Mouse (Mus musculus) thymus, postnatal 14 days (tissue): Measurements from ENCODE around the gene Scd2.
A peak's percentile ranks its signal among the peaks of the same experiment; 100 is the strongest.
"Not testable (repeated sequence)": the region's sequence is repeated elsewhere in the genome, so short reads cannot be mapped to it uniquely, and the experiment has no call there.

ENCODE experiments used
- DNase-seq: peaks from one replicate; pipeline ENCODE4 v3.0.0; 2021

The Scd2 gene

DNA sequence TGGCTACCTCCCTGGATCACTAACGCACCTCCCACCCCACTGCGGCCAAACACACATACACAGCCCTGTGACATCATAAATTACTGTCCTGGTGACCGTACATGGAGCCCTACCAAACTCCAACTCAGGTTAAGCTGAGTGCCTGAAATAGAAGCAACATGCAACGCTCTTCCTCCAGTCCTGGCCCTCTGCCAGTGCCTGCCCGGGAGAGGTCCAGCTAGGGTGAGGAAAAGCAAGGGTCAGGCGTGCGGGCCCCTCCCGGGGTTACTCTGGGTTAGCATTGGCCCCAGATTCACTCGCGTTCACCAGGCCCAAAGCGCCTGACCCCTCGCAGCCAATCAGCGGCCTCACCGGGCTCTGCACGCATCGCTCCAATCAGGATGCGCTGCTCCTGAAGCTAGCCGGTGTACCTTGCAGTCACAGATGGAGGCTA lies 20.9 kb downstream of the Scd2 start:
- peak; percentile 60 for DNase-seq

- no peak for DNase-seq
These were observed 21.5 kb downstream of the Scd2 start for GRCm38 (mm10) chr19:44314871-44315414.

DNA sequence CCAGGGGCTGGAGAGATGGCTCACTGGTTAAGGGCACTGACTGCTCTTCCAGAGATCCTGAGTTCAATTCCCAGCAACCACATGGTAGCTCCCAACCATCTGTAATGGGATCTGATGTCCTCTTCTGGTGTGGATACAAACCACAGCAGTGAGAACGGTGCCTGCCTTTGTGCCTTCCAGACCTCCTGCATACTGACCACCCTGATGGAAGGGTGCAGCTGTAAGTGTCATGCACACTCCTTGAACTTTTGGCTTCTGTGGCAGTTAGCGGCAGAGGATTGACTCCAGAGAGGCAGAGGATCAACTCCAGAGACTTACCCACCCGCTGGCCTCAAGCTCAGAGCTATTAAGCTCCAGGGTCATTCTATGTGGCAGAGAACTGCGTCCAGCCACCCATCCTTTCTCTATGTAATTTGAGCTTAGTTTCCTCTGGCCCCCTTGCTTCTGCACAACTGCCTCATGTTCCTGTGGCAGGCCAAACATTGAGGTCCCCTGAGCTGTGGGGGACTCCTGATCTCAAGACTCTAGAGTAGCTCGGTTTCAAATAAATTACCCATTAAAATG lies 23.4 kb downstream of the Scd2 start:
- DNase-seq, result no peak

GRCm38 (mm10) chr19:44317391-44317790 lies 23.9 kb downstream of the Scd2 start:
- DNase-seq, result no peak

DNA sequence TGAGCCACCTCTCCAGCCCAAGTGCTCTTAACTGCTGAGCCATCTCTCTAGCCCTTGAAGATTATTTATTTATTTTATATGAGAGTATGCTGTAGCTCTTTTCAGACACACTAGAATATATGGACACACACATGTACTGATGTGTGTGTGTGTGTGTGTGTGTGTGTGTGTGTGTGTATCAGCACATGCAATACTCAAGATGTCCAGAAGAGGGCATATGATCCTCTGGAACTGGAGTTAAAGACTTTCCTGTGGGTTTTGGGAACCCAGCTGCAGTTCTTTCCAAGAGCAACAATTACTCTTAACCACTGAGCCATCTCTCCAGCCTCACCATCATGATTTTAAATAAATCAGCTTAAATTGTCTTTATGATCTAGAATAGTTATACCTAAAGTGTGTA lies 25.1 kb downstream of the Scd2 start:
- DNase-seq, result no peak

- no peak for DNase-seq
These were observed 26.8 kb downstream of the Scd2 start for GRCm38 (mm10) chr19:44320316-44320715.

- DNase-seq, result no peak
These were observed 27.7 kb downstream of the Scd2 start for GRCm38 (mm10) chr19:44321201-44321600.

- DNase-seq, result no peak
These were observed 28.2 kb downstream of the Scd2 start for GRCm38 (mm10) chr19:44321631-44322030.

DNA sequence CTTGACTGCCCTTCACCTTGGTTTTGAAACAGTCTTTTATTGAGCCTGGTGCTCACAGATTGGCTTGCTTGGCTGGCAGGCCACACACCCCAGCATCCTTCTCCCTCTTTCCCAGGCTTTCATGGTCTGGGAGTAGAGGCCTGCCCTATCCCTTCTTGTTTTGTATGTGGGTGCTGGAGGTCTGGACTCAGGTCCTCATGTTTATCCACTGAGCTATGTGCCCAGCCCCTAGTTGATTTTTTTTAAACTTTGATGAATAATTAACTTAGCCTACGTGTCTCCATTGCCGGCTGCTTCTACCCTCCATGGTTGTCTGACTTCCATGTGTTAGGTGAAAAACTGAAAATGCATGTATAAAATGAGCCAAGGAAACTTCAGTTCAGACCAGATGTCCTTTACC lies 36.1 kb downstream of the Scd2 start:
- no peak for DNase-seq

DNA sequence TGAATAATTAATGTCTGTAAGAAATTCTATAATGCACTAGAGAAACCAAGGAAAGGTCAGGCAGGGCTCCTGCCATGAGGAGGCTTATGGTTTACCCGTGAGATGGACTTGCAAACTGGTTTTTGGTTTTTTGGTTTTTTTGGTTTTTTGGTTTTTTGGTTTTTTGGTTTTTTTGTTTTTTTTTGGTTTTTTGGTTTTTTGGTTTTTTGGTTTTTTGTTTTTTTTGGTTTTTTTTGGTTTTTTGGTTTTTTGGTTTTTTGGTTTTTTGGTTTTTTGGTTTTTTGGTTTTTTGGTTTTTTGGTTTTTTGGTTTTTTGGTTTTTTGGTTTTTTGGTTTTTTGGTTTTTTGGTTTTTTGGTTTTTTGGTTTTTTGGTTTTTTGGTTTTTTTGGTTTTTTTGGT lies 37.7 kb downstream of the Scd2 start:
- not testable (repeated sequence) for DNase-seq

- no peak for DNase-seq
These were observed 38.4 kb downstream of the Scd2 start for GRCm38 (mm10) chr19:44331911-44332310.

DNA sequence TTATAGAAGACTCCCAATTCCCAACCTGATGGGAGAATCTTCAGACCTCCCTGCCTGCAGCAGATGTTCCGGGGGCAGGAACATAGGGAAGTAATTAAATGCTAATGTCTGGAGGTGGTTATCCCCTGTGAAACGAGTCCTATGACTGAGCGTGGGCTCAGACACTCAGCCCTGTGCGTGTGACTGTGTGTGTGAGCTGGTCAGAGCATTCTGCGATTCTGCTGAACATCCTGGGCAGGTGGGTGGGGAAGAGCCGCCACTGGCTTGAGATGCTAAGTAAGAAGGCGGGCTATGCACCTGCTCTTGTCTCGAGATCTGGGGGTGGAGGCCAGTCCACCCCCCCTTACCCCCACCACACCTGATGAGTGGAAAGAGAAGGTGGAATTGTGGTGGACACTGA lies 38.9 kb downstream of the Scd2 start:
- no peak for DNase-seq

DNA sequence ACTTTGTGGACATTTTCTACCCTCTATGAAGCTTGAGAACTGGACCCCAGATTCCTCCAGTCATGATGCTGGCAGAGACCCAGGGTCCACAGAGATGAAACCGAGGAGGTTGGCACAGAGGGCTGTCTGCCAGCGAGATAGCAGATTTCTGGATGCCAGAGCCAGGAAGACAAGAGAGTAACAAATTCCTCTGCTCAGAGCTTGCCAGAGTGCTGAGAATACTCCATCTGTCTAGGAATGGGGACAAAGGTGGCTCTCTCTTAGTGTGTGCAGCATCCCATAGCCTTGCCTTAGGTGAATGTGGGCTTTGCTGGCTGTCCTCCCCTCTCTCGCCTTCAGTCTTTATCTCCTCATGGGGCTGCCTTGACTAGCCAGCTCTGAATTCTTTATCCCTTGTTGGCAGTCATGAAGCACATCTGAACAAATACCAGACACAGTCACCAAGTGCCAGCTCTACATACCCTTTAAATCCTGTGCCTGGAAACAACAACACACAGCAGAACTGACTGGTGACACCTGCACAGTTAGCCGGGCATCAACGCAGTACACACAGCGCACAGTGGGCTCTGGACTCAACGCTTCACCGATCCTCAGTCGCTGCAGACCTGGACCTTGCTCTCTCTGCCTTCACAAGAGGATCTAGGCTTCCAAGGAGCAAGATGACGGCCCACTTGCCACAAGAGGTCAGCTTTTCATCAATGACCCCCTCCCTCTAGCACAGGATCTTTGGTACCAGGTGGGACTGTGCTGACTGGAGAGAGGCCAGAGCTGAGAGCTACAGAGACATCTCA lies 39.6 kb downstream of the Scd2 start, which contains the start of gene Scd4:
Scd4 (plus strand) TSS at position 260 of the 791 bp plus-strand sequence.
- no peak for DNase-seq

- no peak for DNase-seq
These were observed 40.5 kb downstream of the Scd2 start for GRCm38 (mm10) chr19:44333991-44334390.

- no peak for DNase-seq
These were observed 42.6 kb downstream of the Scd2 start for GRCm38 (mm10) chr19:44335876-44336662.

- no peak for DNase-seq
These were observed 56.2 kb downstream of the Scd2 start for GRCm38 (mm10) chr19:44349689-44350088.

- DNase-seq, result no peak
These were observed 58.3 kb downstream of the Scd2 start for GRCm38 (mm10) chr19:44351756-44352155.
